In the genomic region with DNA sequence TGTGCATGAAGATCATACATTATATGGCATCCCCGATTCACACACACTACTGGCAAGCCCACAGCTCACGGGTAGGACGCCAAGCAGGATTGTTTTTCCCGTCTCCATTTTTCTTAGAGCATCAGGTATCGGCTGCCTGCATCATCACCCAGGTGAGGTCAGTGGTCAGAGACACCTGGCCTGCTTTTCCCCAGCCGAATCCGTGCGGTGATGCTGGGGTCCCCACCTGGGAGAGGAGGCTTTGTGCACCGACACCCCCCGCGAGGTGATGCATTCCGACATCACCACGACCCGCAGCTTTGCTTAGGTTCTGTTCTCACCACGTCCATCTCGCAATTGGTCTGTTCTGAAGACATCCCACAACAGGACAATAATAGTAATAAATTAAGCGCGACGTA, we compare ENCODE assay signal across 7 mouse cellular contexts. TPM values are rescaled to one million over a fixed set of nuclear protein-coding genes. Genes with fewer than 3 reads are reported as not detected.
A peak's percentile ranks its signal among the peaks of the same experiment; 100 is the strongest.
DNase-seq lines count a peak whose midpoint lies in the region; ATAC-seq and TF ChIP-seq lines count a peak whose summit lies in the region.

No protein-coding gene starts in this region.

- no peak for TF ChIP-seq CTCF in left cerebral cortex, adult 2 months (IDR thresholded peaks at IDR 0.05)
- TF ChIP-seq CTCF in embryonic fibroblast, embryonic 13.5 days (IDR thresholded peaks at IDR 0.05; ENCODE audit: borderline replicate concordance, insufficient read depth, low read length), result no peak
- TF ChIP-seq CTCF in intestine, postnatal 0 days (IDR thresholded peaks at IDR 0.05; ENCODE audit: low read depth), result no peak

- H3K27me3 ChIP-seq in intestine, postnatal 0 days (replicated peaks; ENCODE audit: control insufficient read depth, insufficient read depth, low read length), result peaks cover 26% of the 10 kb centered on the region
- H3K27me3 ChIP-seq in neural tube, embryonic 15.5 days (replicated peaks), result peaks cover 7% of the 10 kb centered on the region; the same call in 1 of the 2 replicates

- H3K9ac ChIP-seq in intestine, postnatal 0 days (ENCODE audit: low read depth, low read length), result peak overlapping the region; percentile 48; the same call in 1 of the 2 replicates
- peak overlapping the region; percentile 77 for H3K9ac ChIP-seq in neural tube, embryonic 15.5 days (replicated peaks)

- ATAC-seq in intestine, postnatal 0 days, result no peak
- peak; percentile 77 for ATAC-seq in neural tube, embryonic 15.5 days (ENCODE audit: low FRiP score)

- no peak for TF ChIP-seq POLR2A in embryonic fibroblast, embryonic 13.5 days (IDR thresholded peaks at IDR 0.05; ENCODE audit: low read depth, low read length)

- no peaks in the 10 kb centered on the region for H3K36me3 ChIP-seq in intestine, postnatal 0 days (ENCODE audit: control insufficient read depth, insufficient read depth)
- no peaks in the 10 kb centered on the region for H3K36me3 ChIP-seq in neural tube, embryonic 15.5 days

- no peaks in the 10 kb centered on the region for H3K4me1 ChIP-seq in embryonic fibroblast, embryonic 13.5 days (ENCODE audit: control insufficient read depth, insufficient read depth, low read length)
- no peaks in the 10 kb centered on the region for H3K4me1 ChIP-seq in intestine, postnatal 0 days (replicated peaks; ENCODE audit: control insufficient read depth, insufficient read depth, low read length)
- no peaks in the 10 kb centered on the region for H3K4me1 ChIP-seq in neural tube, embryonic 15.5 days

- H3K4me3 ChIP-seq in left cerebral cortex, adult 2 months, result peak overlapping the region; percentile 70
- H3K4me3 ChIP-seq in embryonic fibroblast, embryonic 13.5 days (ENCODE audit: insufficient read depth, low read length), result peak overlapping the region; percentile 34
- peak overlapping the region; percentile 83 for H3K4me3 ChIP-seq in intestine, postnatal 0 days (ENCODE audit: low read depth, low read length)
- peak overlapping the region; percentile 80 for H3K4me3 ChIP-seq in neural tube, embryonic 15.5 days (replicated peaks)

- intact Hi-C loops in left cerebral cortex, adult 2 months (cut with DNase I), result no loop called here

- peak overlapping the region; percentile 97 for H3K4me2 ChIP-seq in intestine, postnatal 0 days (replicated peaks; ENCODE audit: low read depth)
- H3K4me2 ChIP-seq in neural tube, embryonic 15.5 days, result peak overlapping the region; percentile 90

- no peaks in the 10 kb centered on the region for H3K9me3 ChIP-seq in intestine, postnatal 0 days (ENCODE audit: control insufficient read depth)
- H3K9me3 ChIP-seq in neural tube, embryonic 15.5 days (replicated peaks), result no peaks in the 10 kb centered on the region

- peak overlapping the region; percentile 70 for H3K27ac ChIP-seq in left cerebral cortex, adult 2 months
- no peak overlapping the region for H3K27ac ChIP-seq in embryonic fibroblast, embryonic 13.5 days (ENCODE audit: insufficient read depth, low read length)
- H3K27ac ChIP-seq in intestine, postnatal 0 days (ENCODE audit: low read depth, low read length), result no peak overlapping the region
- H3K27ac ChIP-seq in neural tube, embryonic 15.5 days (replicated peaks), result peak overlapping the region; percentile 85

- WGBS in intestine, postnatal 0 days, result 3% methylated on average over 19 of the region's 19 CpGs
- WGBS in neural tube, embryonic 15.5 days, result 1% methylated on average over 19 of the region's 19 CpGs

- DNase-seq in left cerebral cortex, adult 2 months (ENCODE audit: extremely low spot score in 1 of 2, low spot score in 2 of 2), result peak; percentile 16 to 27
- DNase-seq in left cerebral cortex, adult 11 months (ENCODE audit: low spot score), result no peak
- DNase-seq in brain, adult 2 months (ENCODE audit: low read depth, low spot score), result peak; percentile 30
- DNase-seq in gastrocnemius, postnatal 4 days (ENCODE audit: low spot score in 2 of 2), result no peak

RNA-seq across cellular contexts. Expression of a gene that starts 0.6 kb away (rescaled TPM):
- 10 to 100 TPM; 36.2 to 37.8 TPM for total RNA-seq in left cerebral cortex, adult 2 months (2021)
- 1.5 and 4.1 TPM in 2 replicates for polyA plus RNA-seq in embryonic fibroblast, embryonic 13.5 days (2011; ENCODE audit: insufficient read length, low read depth, missing spikeins)
- 0.82 and 0.92 TPM in 2 replicates for polyA plus RNA-seq in intestine, postnatal 0 days (2015; fragmentation: Nextera tagmentation; extraction: Ambion mirVana)
- polyA plus RNA-seq in neural tube, embryonic 15.5 days (2015; fragmentation: Nextera tagmentation; extraction: Ambion mirVana), result 40.0 and 50.2 TPM in 2 replicates
- 1 to 10 TPM in 1 of 2 experiments, under 1 TPM in 1; 0.61 to 1.4 TPM for total RNA-seq in gastrocnemius, postnatal 4 days (2021)

RNA-seq across cellular contexts. Expression of a gene that starts 55.6 kb away (rescaled TPM):
- 10 to 100 TPM; 26.2 to 26.9 TPM for total RNA-seq in left cerebral cortex, adult 2 months (2021)
- polyA plus RNA-seq in embryonic fibroblast, embryonic 13.5 days (2011; ENCODE audit: insufficient read length, low read depth, missing spikeins), result 15.7 and 21.3 TPM in 2 replicates
- 1.6 and 1.9 TPM in 2 replicates for polyA plus RNA-seq in intestine, postnatal 0 days (2015; fragmentation: Nextera tagmentation; extraction: Ambion mirVana)
- 7.2 and 7.4 TPM in 2 replicates for polyA plus RNA-seq in neural tube, embryonic 15.5 days (2015; fragmentation: Nextera tagmentation; extraction: Ambion mirVana)
- total RNA-seq in gastrocnemius, postnatal 4 days (2021), result 10 to 100 TPM; 10.3 to 11.4 TPM

RNA-seq across cellular contexts. Expression of a gene that starts 56.0 kb away (rescaled TPM):
- total RNA-seq in left cerebral cortex, adult 2 months (2021), result 10 to 100 TPM; 30.4 to 32.4 TPM
- 30.7 and 33.6 TPM in 2 replicates for polyA plus RNA-seq in embryonic fibroblast, embryonic 13.5 days (2011; ENCODE audit: insufficient read length, low read depth, missing spikeins)
- 17.3 and 19.6 TPM in 2 replicates for polyA plus RNA-seq in intestine, postnatal 0 days (2015; fragmentation: Nextera tagmentation; extraction: Ambion mirVana)
- polyA plus RNA-seq in neural tube, embryonic 15.5 days (2015; fragmentation: Nextera tagmentation; extraction: Ambion mirVana), result 49.2 and 53.1 TPM in 2 replicates
- 10 to 100 TPM; 12.4 to 14.7 TPM for total RNA-seq in gastrocnemius, postnatal 4 days (2021)

Comparison
In these comparisons a context has a peak if more than half of its experiments do, and no peak if none do; other contexts are left out.
1. DNase-seq: peak in left cerebral cortex, adult 2 months (2 of 2) and brain, adult 2 months (single experiment); none in left cerebral cortex, adult 11 months (single experiment) and gastrocnemius, postnatal 4 days (0 of 2).
2. H3K27ac ChIP-seq: peak in left cerebral cortex, adult 2 months (single experiment) and neural tube, embryonic 15.5 days (single experiment); none in embryonic fibroblast, embryonic 13.5 days (single experiment) and intestine, postnatal 0 days (single experiment).
3. Peak in every context shown above with its lines, with median percentiles within 50 percentile points of each other: H3K4me3 ChIP-seq.